Mouse (Mus musculus): ENCODE results near the gene Gm8251. TPM values are rescaled to one million over a fixed set of nuclear protein-coding genes. Genes with fewer than 3 reads are reported as not detected.

Gene Gm8251
- total RNA-seq (2021), result not detected
- not detected in 2 replicates for polyA plus RNA-seq (2012; rRNA removed)
- long read RNA-seq, result 0 reads

- H3K27me3 ChIP-seq (ENCODE audit: control insufficient read depth, insufficient read depth, low read length), result no peaks in the 10 kb centered on the region
- intact Hi-C loops (cut with DNase I), result no loop called here
- no peak within 1 kb of the TSS for H3K27ac ChIP-seq
- no peak within 1 kb of the TSS for H3K4me3 ChIP-seq
- no peaks in the 10 kb centered on the region for H3K4me1 ChIP-seq (ENCODE audit: control insufficient read depth, insufficient read depth, low read length)
- no peaks in the 10 kb centered on the region for H3K79me2 ChIP-seq (replicated peaks; ENCODE audit: control insufficient read depth, insufficient read depth, low read length)
- no peak for DNase-seq
- WGBS, result 86% methylated on average over 2 of the region's 2 CpGs
- TF ChIP-seq EP300 (IDR thresholded peaks at IDR 0.05; ENCODE audit: insufficient read depth, low read depth, low read length) (no peak), POLR2A (IDR thresholded peaks at IDR 0.05; ENCODE audit: insufficient read depth, low read depth, low read length) (no peak), CTCF (IDR thresholded peaks at IDR 0.05) (no peak)
- no peak within 1 kb of the TSS for H3K9ac ChIP-seq (ENCODE audit: low read depth, low read length)
- H3K36me3 ChIP-seq (ENCODE audit: control insufficient read depth, insufficient read depth, low read length), result no peaks in the 10 kb centered on the region
Measured at GRCm38 (mm10) chr1:44061836-44062235, at the start of gene Gm8251. Gene Gm8251, minus strand, starts transcription at chr1:44061936.

GRCm38 (mm10) chr1:44102939-44103338 is 41.2 kb upstream of the Gm8251 start:
- no peaks in the 10 kb centered on the region; the same call in 1 of the 2 replicates for H3K36me3 ChIP-seq (ENCODE audit: control insufficient read depth, insufficient read depth, low read length)
- no peak overlapping the region for H3K27ac ChIP-seq
- no peaks in the 10 kb centered on the region for H3K79me2 ChIP-seq (replicated peaks; ENCODE audit: control insufficient read depth, insufficient read depth, low read length)
- intact Hi-C loops (cut with DNase I), result loop anchor here (1.0 to 10.0 kb wide), 5 partner anchors 17 to 1248 kb away; partner anchors contain the start of genes AI597479, Ercc5, Mrps9 and Tgfbrap1
- H3K9ac ChIP-seq (ENCODE audit: low read depth, low read length), result no peak overlapping the region
- DNase-seq, result no peak
- no peaks in the 10 kb centered on the region for H3K27me3 ChIP-seq (ENCODE audit: control insufficient read depth, insufficient read depth, low read length)
- TF ChIP-seq POLR2A (IDR thresholded peaks at IDR 0.05; ENCODE audit: insufficient read depth, low read depth, low read length), result no peak
- no peak for TF ChIP-seq CTCF (IDR thresholded peaks at IDR 0.05)
- H3K4me1 ChIP-seq (ENCODE audit: control insufficient read depth, insufficient read depth, low read length), result no peaks in the 10 kb centered on the region; the same call in 1 of the 2 replicates
- 16% methylated on average over 5 of the region's 5 CpGs for WGBS
- H3K4me3 ChIP-seq, result no peak overlapping the region

- Histone ChIP-seq H3K36me3 (ENCODE audit: control insufficient read depth, insufficient read depth, low read length) (no peaks in the 10 kb centered on the region), H3K9ac (ENCODE audit: low read depth, low read length) (peak within 1 kb of the TSS; percentile 87), H3K27me3 (ENCODE audit: control insufficient read depth, insufficient read depth, low read length) (no peaks in the 10 kb centered on the region), H3K4me3 (peak within 1 kb of the TSS; percentile 83), H3K79me2 (replicated peaks; ENCODE audit: control insufficient read depth, insufficient read depth, low read length) (no peaks in the 10 kb centered on the region), H3K4me1 (ENCODE audit: control insufficient read depth, insufficient read depth, low read length) (no peaks in the 10 kb centered on the region; the same call in 1 of the 2 replicates), H3K27ac (peak within 1 kb of the TSS; percentile 79)
- 1% methylated on average over 55 of the region's 55 CpGs for WGBS
- TF ChIP-seq CTCF (IDR thresholded peaks at IDR 0.05), result peak; percentile 36
- peak; percentile 71 for TF ChIP-seq POLR2A (IDR thresholded peaks at IDR 0.05; ENCODE audit: insufficient read depth, low read depth, low read length)
- TF ChIP-seq EP300 (IDR thresholded peaks at IDR 0.05; ENCODE audit: insufficient read depth, low read depth, low read length), result no peak
- DNase-seq, result peak; percentile 94 to 97
- intact Hi-C loops (cut with DNase I), result loop anchor here (1.0 to 10.0 kb wide), 5 partner anchors 18 to 1247 kb away; partner anchors contain the start of genes AI597479, Ercc5, Mrps9 and Tgfbrap1
Measured at GRCm38 (mm10) chr1:44102259-44102717, 40.6 kb upstream of the Gm8251 start, which contains the start of gene Tex30. Gene Tex30, minus strand, starts transcription at chr1:44102441.

- DNase-seq, result peak; percentile 27 to 48
- Histone ChIP-seq H3K4me1 (ENCODE audit: control insufficient read depth, insufficient read depth, low read length) (no peaks in the 10 kb centered on the region; the same call in 1 of the 2 replicates), H3K79me2 (replicated peaks; ENCODE audit: control insufficient read depth, insufficient read depth, low read length) (no peaks in the 10 kb centered on the region), H3K4me3 (peak overlapping the region; percentile 83), H3K27ac (peak overlapping the region; percentile 79), H3K27me3 (ENCODE audit: control insufficient read depth, insufficient read depth, low read length) (no peaks in the 10 kb centered on the region), H3K36me3 (ENCODE audit: control insufficient read depth, insufficient read depth, low read length) (no peaks in the 10 kb centered on the region), H3K9ac (ENCODE audit: low read depth, low read length) (peak overlapping the region; percentile 87)
- TF ChIP-seq POLR2A (IDR thresholded peaks at IDR 0.05; ENCODE audit: insufficient read depth, low read depth, low read length) (no peak), CTCF (IDR thresholded peaks at IDR 0.05) (no peak), EP300 (IDR thresholded peaks at IDR 0.05; ENCODE audit: insufficient read depth, low read depth, low read length) (no peak)
- WGBS, result under 1% methylated on average over 55 of the region's 55 CpGs
- intact Hi-C loops (cut with DNase I), result loop anchor here (1.0 to 10.0 kb wide), 5 partner anchors 19 to 1247 kb away; partner anchors contain the start of genes AI597479, Ercc5, Mrps9 and Tgfbrap1
Measured at GRCm38 (mm10) chr1:44101448-44102225, 39.9 kb upstream of the Gm8251 start.

- intact Hi-C loops (cut with DNase I), result no loop called here
- Histone ChIP-seq H3K4me3 (no peak overlapping the region), H3K27me3 (ENCODE audit: control insufficient read depth, insufficient read depth, low read length) (no peaks in the 10 kb centered on the region), H3K9ac (ENCODE audit: low read depth, low read length) (no peak overlapping the region), H3K27ac (no peak overlapping the region), H3K79me2 (replicated peaks; ENCODE audit: control insufficient read depth, insufficient read depth, low read length) (no peaks in the 10 kb centered on the region), H3K4me1 (ENCODE audit: control insufficient read depth, insufficient read depth, low read length) (no peaks in the 10 kb centered on the region), H3K36me3 (ENCODE audit: control insufficient read depth, insufficient read depth, low read length) (no peaks in the 10 kb centered on the region)
- 3% methylated on average over 1 of the region's 1 CpGs for WGBS
- DNase-seq, result peak in 1 of 2 experiments; percentile 15
- no peak for TF ChIP-seq EP300 (IDR thresholded peaks at IDR 0.05; ENCODE audit: insufficient read depth, low read depth, low read length)
- peak; percentile 79 for TF ChIP-seq CTCF (IDR thresholded peaks at IDR 0.05)
Measured at GRCm38 (mm10) chr1:44064625-44065024, 2.9 kb upstream of the Gm8251 start.

- Histone ChIP-seq H3K27me3 (ENCODE audit: control insufficient read depth, insufficient read depth, low read length) (no peaks in the 10 kb centered on the region), H3K4me3 (no peak overlapping the region), H3K27ac (no peak overlapping the region), H3K4me1 (ENCODE audit: control insufficient read depth, insufficient read depth, low read length) (no peaks in the 10 kb centered on the region), H3K36me3 (ENCODE audit: control insufficient read depth, insufficient read depth, low read length) (no peaks in the 10 kb centered on the region), H3K79me2 (replicated peaks; ENCODE audit: control insufficient read depth, insufficient read depth, low read length) (no peaks in the 10 kb centered on the region), H3K9ac (ENCODE audit: low read depth, low read length) (no peak overlapping the region)
- no peak for DNase-seq
- intact Hi-C loops (cut with DNase I), result no loop called here
- 90% methylated on average over 6 of the region's 6 CpGs for WGBS
- no peak for TF ChIP-seq POLR2A (IDR thresholded peaks at IDR 0.05; ENCODE audit: insufficient read depth, low read depth, low read length)
- TF ChIP-seq EP300 (IDR thresholded peaks at IDR 0.05; ENCODE audit: insufficient read depth, low read depth, low read length), result no peak
- no peak for TF ChIP-seq CTCF (IDR thresholded peaks at IDR 0.05)
Measured at GRCm38 (mm10) chr1:44063439-44063838, 1.7 kb upstream of the Gm8251 start.
